Mouse (Mus musculus): Measurements from ENCODE around the gene Aplp2. TPM values are rescaled to one million over a fixed set of nuclear protein-coding genes. Genes with fewer than 3 reads are reported as not detected.
"Not testable (repeated sequence)": the region's sequence is repeated elsewhere in the genome, so short reads cannot be mapped to it uniquely, and the experiment has no call there.

Aplp2 gene
- polyA plus RNA-seq, 2 experiments = 202 to 228 TPM

- no peak for ATAC-seq (ENCODE audit: low FRiP score, low read depth)
- 93% methylated on average over 22 of the region's 22 CpGs for WGBS
- Histone ChIP-seq H3K4me2 (replicated peaks; ENCODE audit: low read depth, low read length, severe bottlenecking) (no peak overlapping the region), H3K36me3 (ENCODE audit: control insufficient read depth, insufficient read depth, low read length) (peaks cover 55% of the 10 kb centered on the region), H3K9me3 (ENCODE audit: control insufficient read depth, low read length) (no peaks in the 10 kb centered on the region), H3K4me3 (replicated peaks; ENCODE audit: low read length) (no peak overlapping the region), H3K4me1 (ENCODE audit: control insufficient read depth, insufficient read depth, low read length) (no peaks in the 10 kb centered on the region), H3K27me3 (ENCODE audit: control insufficient read depth, insufficient read depth, low read length) (no peaks in the 10 kb centered on the region), H3K9ac (ENCODE audit: low read depth, low read length, severe bottlenecking) (no peak overlapping the region), H3K27ac (replicated peaks; ENCODE audit: low read depth, low read length) (no peak overlapping the region)
- no peak for DNase-seq (ENCODE audit: low spot score)
- no peak for TF ChIP-seq POLR2A (IDR thresholded peaks at IDR 0.05; ENCODE audit: borderline replicate concordance, extremely low read depth, insufficient read depth, insufficient read length)
Observed at GRCm38 (mm10) chr9:31168356-31169093, 43.1 kb downstream of the Aplp2 start.

- H3K36me3 ChIP-seq (ENCODE audit: control insufficient read depth, insufficient read depth, low read length) = peaks cover 64% of the 10 kb centered on the region
- DNase-seq (ENCODE audit: low spot score) = no peak
- no peaks in the 10 kb centered on the region for H3K9me3 ChIP-seq (ENCODE audit: control insufficient read depth, low read length)
- H3K4me1 ChIP-seq (ENCODE audit: control insufficient read depth, insufficient read depth, low read length) = no peaks in the 10 kb centered on the region
- WGBS = 95% methylated on average over 13 of the region's 13 CpGs
- no peak for ATAC-seq (ENCODE audit: low FRiP score, low read depth)
- H3K4me2 ChIP-seq (replicated peaks; ENCODE audit: low read depth, low read length, severe bottlenecking) = no peak overlapping the region
- no peaks in the 10 kb centered on the region for H3K27me3 ChIP-seq (ENCODE audit: control insufficient read depth, insufficient read depth, low read length)
- no peak overlapping the region for H3K4me3 ChIP-seq (replicated peaks; ENCODE audit: low read length)
- TF ChIP-seq POLR2A (IDR thresholded peaks at IDR 0.05; ENCODE audit: borderline replicate concordance, extremely low read depth, insufficient read depth, insufficient read length) = no peak
- no peak overlapping the region for H3K27ac ChIP-seq (replicated peaks; ENCODE audit: low read depth, low read length)
- no peak overlapping the region for H3K9ac ChIP-seq (ENCODE audit: low read depth, low read length, severe bottlenecking)
Observed at GRCm38 (mm10) chr9:31167305-31167704, 44.3 kb downstream of the Aplp2 start.

- H3K27ac ChIP-seq (replicated peaks; ENCODE audit: low read depth, low read length); H3K27me3 ChIP-seq (ENCODE audit: control insufficient read depth, insufficient read depth, low read length); DNase-seq (ENCODE audit: low spot score); H3K4me2 ChIP-seq (replicated peaks; ENCODE audit: low read depth, low read length, severe bottlenecking); H3K4me1 ChIP-seq (ENCODE audit: control insufficient read depth, insufficient read depth, low read length); H3K9ac ChIP-seq (ENCODE audit: low read depth, low read length, severe bottlenecking); H3K4me3 ChIP-seq (replicated peaks; ENCODE audit: low read length); H3K9me3 ChIP-seq (ENCODE audit: control insufficient read depth, low read length); ATAC-seq (ENCODE audit: low FRiP score, low read depth): not testable (repeated sequence)
- 94% methylated on average over 3 of the region's 3 CpGs for WGBS
- H3K36me3 ChIP-seq (ENCODE audit: control insufficient read depth, insufficient read depth, low read length) = peaks cover 72% of the 10 kb centered on the region
Observed at GRCm38 (mm10) chr9:31165505-31165904, 46.1 kb downstream of the Aplp2 start.

GRCm38 (mm10) chr9:31163327-31163726, 48.3 kb downstream of the Aplp2 start:
- ATAC-seq (ENCODE audit: low FRiP score, low read depth) (no peak), DNase-seq (ENCODE audit: low spot score) (no peak)
- Histone ChIP-seq H3K4me3 (replicated peaks; ENCODE audit: low read length) (no peak overlapping the region), H3K9ac (ENCODE audit: low read depth, low read length, severe bottlenecking) (no peak overlapping the region), H3K36me3 (ENCODE audit: control insufficient read depth, insufficient read depth, low read length) (peaks cover 78% of the 10 kb centered on the region), H3K4me2 (replicated peaks; ENCODE audit: low read depth, low read length, severe bottlenecking) (no peak overlapping the region), H3K27me3 (ENCODE audit: control insufficient read depth, insufficient read depth, low read length) (no peaks in the 10 kb centered on the region), H3K27ac (replicated peaks; ENCODE audit: low read depth, low read length) (no peak overlapping the region), H3K9me3 (ENCODE audit: control insufficient read depth, low read length) (no peaks in the 10 kb centered on the region), H3K4me1 (ENCODE audit: control insufficient read depth, insufficient read depth, low read length) (no peaks in the 10 kb centered on the region)
- WGBS = 92% methylated on average over 1 of the region's 1 CpGs
- no peak for TF ChIP-seq POLR2A (IDR thresholded peaks at IDR 0.05; ENCODE audit: borderline replicate concordance, extremely low read depth, insufficient read depth, insufficient read length)

GRCm38 (mm10) chr9:31162911-31163310, 48.7 kb downstream of the Aplp2 start:
- no peak overlapping the region for H3K9ac ChIP-seq (ENCODE audit: low read depth, low read length, severe bottlenecking)
- H3K4me3 ChIP-seq (replicated peaks; ENCODE audit: low read length) = no peak overlapping the region
- H3K36me3 ChIP-seq (ENCODE audit: control insufficient read depth, insufficient read depth, low read length) = peaks cover 78% of the 10 kb centered on the region
- H3K27ac ChIP-seq (replicated peaks; ENCODE audit: low read depth, low read length) = no peak overlapping the region
- WGBS = 75% methylated on average over 1 of the region's 1 CpGs
- H3K9me3 ChIP-seq (ENCODE audit: control insufficient read depth, low read length) = no peaks in the 10 kb centered on the region
- H3K4me2 ChIP-seq (replicated peaks; ENCODE audit: low read depth, low read length, severe bottlenecking) = no peak overlapping the region
- DNase-seq (ENCODE audit: low spot score) = no peak
- no peak for TF ChIP-seq POLR2A (IDR thresholded peaks at IDR 0.05; ENCODE audit: borderline replicate concordance, extremely low read depth, insufficient read depth, insufficient read length)
- H3K27me3 ChIP-seq (ENCODE audit: control insufficient read depth, insufficient read depth, low read length) = no peaks in the 10 kb centered on the region
- no peaks in the 10 kb centered on the region for H3K4me1 ChIP-seq (ENCODE audit: control insufficient read depth, insufficient read depth, low read length)
- ATAC-seq (ENCODE audit: low FRiP score, low read depth) = no peak

Measured in limb, embryonic 14.5 days (tissue).